ENCODE assay signal across 26 mouse cellular contexts in the genomic region with DNA sequence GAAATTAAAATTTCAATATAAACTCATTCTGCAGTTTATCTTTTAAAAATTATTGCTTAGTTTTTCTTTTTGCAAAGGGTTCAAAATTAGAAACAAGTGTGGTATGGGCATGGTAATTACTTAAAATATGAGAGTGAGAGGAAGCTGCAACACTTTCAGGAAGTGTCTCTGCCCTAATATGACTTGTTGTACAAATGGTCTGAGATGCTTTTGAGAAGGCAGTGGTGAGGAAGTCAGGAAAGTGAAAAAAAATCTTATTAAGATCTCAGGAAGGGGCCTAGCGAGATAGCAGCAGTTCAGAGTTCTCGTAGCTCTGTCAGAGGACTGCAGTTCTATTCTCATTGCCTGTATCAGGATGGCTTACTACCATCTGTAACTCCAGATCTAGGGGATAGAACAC. TPM values are rescaled to one million over a fixed set of nuclear protein-coding genes. Genes with fewer than 3 reads are reported as not detected.
"Had no signal": no experiment of that assay in that cellular context is flagged by ENCODE, and none has a peak within 500 bp of the region (broad histone marks: within the 10 kb centered on the region; RNA-seq: fewer than 3 reads in every experiment).

No protein-coding gene starts in this region.

- ATAC-seq: inflammation-experienced regulatory T-cells, adult 6 months; intestine, embryonic 15.5 days; intestine, postnatal 0 days had no signal

- H3K36me3 ChIP-seq: heart, embryonic 13.5 days; heart, embryonic 15.5 days; hindbrain, embryonic 13.5 days; hindbrain, embryonic 15.5 days; intestine, embryonic 15.5 days; limb, embryonic 10.5 days; limb, embryonic 12.5 days; liver, embryonic 13.5 days had no signal

- H3K9ac ChIP-seq: heart, embryonic 13.5 days; heart, embryonic 15.5 days; hindbrain, embryonic 13.5 days; hindbrain, embryonic 15.5 days; intestine, embryonic 15.5 days; limb, embryonic 12.5 days; liver, embryonic 13.5 days had no signal

- H3K27ac ChIP-seq: heart, adult 2 months; heart, embryonic 13.5 days; heart, embryonic 15.5 days; hindbrain, embryonic 13.5 days; hindbrain, embryonic 15.5 days; intestine, embryonic 15.5 days; limb, embryonic 10.5 days; limb, embryonic 12.5 days; liver, embryonic 13.5 days had no signal

- H3K27me3 ChIP-seq: heart, embryonic 13.5 days; heart, embryonic 15.5 days; hindbrain, embryonic 13.5 days; hindbrain, embryonic 15.5 days; intestine, embryonic 15.5 days; limb, embryonic 12.5 days; liver, embryonic 13.5 days had no signal

- H3K4me3 ChIP-seq: heart, adult 2 months; heart, embryonic 13.5 days; heart, embryonic 15.5 days; hindbrain, embryonic 13.5 days; hindbrain, embryonic 15.5 days; intestine, embryonic 15.5 days; limb, embryonic 10.5 days; limb, embryonic 12.5 days; liver, embryonic 13.5 days had no signal

- H3K4me2 ChIP-seq: heart, embryonic 11.5 days; heart, embryonic 13.5 days; heart, embryonic 15.5 days; hindbrain, embryonic 13.5 days; hindbrain, embryonic 15.5 days; intestine, embryonic 15.5 days; limb, embryonic 12.5 days; liver, embryonic 11.5 days; liver, embryonic 13.5 days had no signal

- DNase-seq: gastrocnemius, postnatal 14 days; gastrocnemius, postnatal 36 days; heart, adult 11 months; heart, adult 2 months; heart, postnatal 14 days; heart, postnatal 36 days; kidney, adult 18-20 months; kidney, adult 8-10 months; kidney, postnatal 14 days; kidney, postnatal 36 days; layer of hippocampus, adult 9-11 months; layer of hippocampus, postnatal 36 days; liver; liver, embryonic 13.5 days had no signal

- H3K4me1 ChIP-seq: heart, embryonic 13.5 days; heart, embryonic 15.5 days; hindbrain, embryonic 13.5 days; hindbrain, embryonic 15.5 days; intestine, embryonic 15.5 days; limb, embryonic 10.5 days; limb, embryonic 12.5 days; liver, embryonic 13.5 days had no signal

- H3K9me3 ChIP-seq: heart, embryonic 13.5 days; heart, embryonic 15.5 days; hindbrain, embryonic 13.5 days; hindbrain, embryonic 15.5 days; intestine, embryonic 15.5 days; limb, embryonic 10.5 days; limb, embryonic 12.5 days; liver, embryonic 13.5 days had no signal

RNA-seq across cellular contexts. Expression of a gene that starts 13.3 kb away (rescaled TPM):
- total RNA-seq: gastrocnemius, postnatal 36 days; heart, adult 2 months; heart, postnatal 36 days had no signal
- polyA plus RNA-seq: heart, embryonic 13.5 days; heart, postnatal 0 days had no signal
